Mouse (Mus musculus) erythroblast, embryonic 14.5 days (primary cell): Measurements from ENCODE around the gene Ghrhr.

Experiments used
- GATA1 ChIP-seq: IDR thresholded peaks from 2 replicates; pipeline ENCODE4 v1.6.1; 2012; ENCODE audit warnings: low read length, inconsistent platforms, mixed read lengths
- TAL1 ChIP-seq: IDR thresholded peaks from 3 replicates; pipeline ENCODE4 v1.6.1; 2012; ENCODE audit warnings: low read length, inconsistent platforms, mixed read lengths

GRCm38 (mm10) chr6:55342328-55342727 is 33.8 kb upstream of the Ghrhr start:
- TF ChIP-seq GATA1 (no peak), TAL1 (no peak)
